Mouse (Mus musculus) embryo, embryonic 9.5 days (tissue): ENCODE data around the gene Slc43a3.

Experiments
- DNase-seq: peaks from one replicate; pipeline ENCODE4 v3.0.0-alpha.2; 2017; ENCODE audit errors: extremely low spot score

Slc43a3 gene

GRCm38 (mm10) chr2:84937491-84938150, 1.2 kb downstream of the Slc43a3 start:
- DNase-seq, result no peak

- no peak for DNase-seq
These were observed 2.0 kb downstream of the Slc43a3 start for GRCm38 (mm10) chr2:84938249-84938946.

- no peak for DNase-seq
These were observed 2.9 kb downstream of the Slc43a3 start for GRCm38 (mm10) chr2:84939306-84939705.

DNA sequence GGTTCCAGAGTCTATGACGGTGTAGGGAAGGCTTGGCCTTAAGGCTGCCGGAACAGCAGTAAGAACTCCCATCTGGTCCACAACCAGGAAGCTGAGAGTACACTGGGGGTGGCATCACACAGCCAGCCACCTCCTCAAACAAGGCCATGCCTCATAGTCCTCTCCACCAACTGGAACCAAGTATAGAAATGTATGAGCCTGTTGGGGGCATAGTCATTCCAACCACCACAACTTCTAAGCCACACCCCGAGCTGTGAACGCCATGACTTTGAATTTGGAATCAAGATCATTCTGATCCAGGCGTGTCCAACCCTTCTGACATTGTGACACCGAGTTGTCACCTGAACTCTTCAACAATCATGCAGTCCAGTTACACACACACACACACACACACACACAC, 3.3 kb downstream of the Slc43a3 start:
- no peak for DNase-seq

DNA sequence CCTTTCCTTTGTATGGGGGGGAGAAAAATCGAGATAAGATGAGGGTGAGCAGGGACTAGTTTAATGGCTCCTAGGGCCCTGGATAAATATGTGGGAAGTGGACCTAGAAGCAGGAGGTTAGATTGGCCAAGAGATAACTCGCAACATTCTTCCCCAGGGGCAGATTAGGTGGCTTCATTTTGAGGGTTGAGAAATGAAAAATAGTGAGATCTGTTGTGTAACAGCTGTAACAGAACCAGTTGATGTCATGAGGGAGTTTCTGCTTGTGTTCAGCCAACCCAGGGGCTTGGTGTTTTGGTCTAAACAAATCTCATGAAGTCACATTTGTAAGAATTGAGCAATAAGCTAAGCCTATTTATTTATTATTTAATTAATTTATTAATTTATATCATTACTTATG, 5.0 kb downstream of the Slc43a3 start:
- DNase-seq, result no peak

- no peak for DNase-seq
These were observed 5.4 kb downstream of the Slc43a3 start for GRCm38 (mm10) chr2:84941795-84942194.

DNA sequence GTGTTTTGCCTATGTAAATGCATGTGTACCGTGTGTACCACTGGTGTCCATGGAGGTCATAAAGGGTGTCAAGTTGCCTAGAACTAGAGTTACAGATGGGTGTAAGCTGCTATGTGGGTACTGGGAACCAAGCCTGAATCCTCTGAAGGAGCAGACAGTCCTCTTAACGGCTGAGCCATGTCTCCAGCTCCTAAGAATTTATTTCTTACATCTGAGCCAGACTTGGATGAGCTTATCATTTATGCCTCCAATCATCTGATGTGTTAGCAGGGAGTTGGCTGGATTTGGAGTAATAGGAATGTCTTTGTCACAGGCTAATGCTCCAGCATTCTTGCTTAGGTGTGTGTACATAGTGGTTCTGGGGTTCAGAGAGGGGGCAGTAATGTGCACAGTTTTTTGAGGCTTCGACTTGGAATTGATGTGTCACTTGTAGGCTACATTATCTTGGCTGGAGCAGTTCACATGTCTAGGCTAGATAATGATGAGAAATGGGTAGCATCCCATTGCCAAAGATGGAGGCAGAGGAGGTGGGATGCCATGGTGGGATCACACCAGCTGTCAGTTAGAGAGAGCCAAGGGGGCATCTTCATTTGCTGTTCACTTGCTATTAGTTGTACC, 10.9 kb downstream of the Slc43a3 start:
- DNase-seq, result no peak

GRCm38 (mm10) chr2:84948252-84948651, 11.9 kb downstream of the Slc43a3 start:
- no peak for DNase-seq

DNA sequence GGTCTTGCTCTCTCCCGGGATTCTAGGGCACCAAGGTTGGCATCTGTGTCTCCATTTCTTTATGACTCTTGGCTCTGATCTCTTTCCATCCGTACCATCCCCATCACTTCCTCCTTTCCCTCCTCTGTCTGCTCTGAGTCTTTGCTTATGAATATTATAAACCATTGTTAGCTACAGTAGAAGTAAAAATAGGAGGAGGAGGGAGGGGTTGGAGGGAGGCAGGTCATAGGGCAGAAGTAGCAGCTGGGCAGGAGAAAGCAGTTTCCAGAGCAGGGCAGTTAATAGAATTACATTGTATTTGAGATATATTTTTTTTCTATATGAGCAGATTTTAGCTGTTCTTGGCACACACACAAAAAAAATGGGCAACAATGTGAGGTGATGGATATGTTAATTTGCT, 12.3 kb downstream of the Slc43a3 start:
- DNase-seq, result no peak

- DNase-seq, result no peak
These were observed 14.6 kb downstream of the Slc43a3 start for GRCm38 (mm10) chr2:84951027-84951426.

DNA sequence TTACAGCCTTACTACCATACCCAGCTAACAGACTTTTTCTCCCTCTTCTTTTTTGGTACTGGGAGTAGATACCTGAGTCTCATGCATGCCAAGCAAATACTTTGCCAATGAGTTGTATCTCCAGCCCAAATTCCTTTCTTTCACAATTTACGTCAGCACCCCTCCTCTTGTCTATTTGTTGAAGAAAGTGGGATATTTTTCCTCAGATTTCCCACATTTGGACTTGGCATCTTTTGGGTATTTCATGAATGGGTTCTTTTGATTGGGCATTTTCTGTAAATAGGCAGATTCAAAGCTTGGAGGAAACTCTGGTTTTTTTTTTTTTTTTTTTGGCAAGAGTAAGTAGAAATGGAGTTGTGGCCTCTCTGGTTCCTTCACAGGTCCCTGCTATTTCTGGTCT, 15.9 kb downstream of the Slc43a3 start:
- no peak for DNase-seq

- no peak for DNase-seq
These were observed 16.3 kb downstream of the Slc43a3 start for GRCm38 (mm10) chr2:84952693-84953092.

- DNase-seq, result no peak
These were observed 19.1 kb downstream of the Slc43a3 start for GRCm38 (mm10) chr2:84955435-84955834.

GRCm38 (mm10) chr2:84956274-84956673, 19.9 kb downstream of the Slc43a3 start:
- peak; percentile 53 for DNase-seq

- no peak for DNase-seq
These were observed 22.3 kb downstream of the Slc43a3 start for GRCm38 (mm10) chr2:84958588-84959264.

DNA sequence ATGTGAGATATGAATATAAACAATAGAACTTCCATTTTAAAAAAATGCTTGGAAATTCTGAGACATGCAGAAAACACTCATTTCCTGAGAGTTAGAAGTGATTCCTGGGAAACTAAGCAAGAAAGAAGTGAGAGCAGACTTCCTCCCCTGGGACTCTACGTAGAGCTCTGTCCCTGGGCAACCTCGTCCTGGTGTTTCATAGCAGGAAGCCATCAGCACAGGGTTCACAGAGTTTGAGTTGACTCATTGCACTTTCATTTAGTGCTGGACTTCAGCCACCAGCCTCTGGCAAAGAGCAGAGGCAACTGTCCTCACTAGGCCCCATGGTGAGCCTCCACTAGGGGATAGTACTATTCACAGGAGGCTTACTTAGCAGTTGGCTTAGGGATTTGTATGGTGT, 24.9 kb downstream of the Slc43a3 start:
- DNase-seq, result no peak

DNA sequence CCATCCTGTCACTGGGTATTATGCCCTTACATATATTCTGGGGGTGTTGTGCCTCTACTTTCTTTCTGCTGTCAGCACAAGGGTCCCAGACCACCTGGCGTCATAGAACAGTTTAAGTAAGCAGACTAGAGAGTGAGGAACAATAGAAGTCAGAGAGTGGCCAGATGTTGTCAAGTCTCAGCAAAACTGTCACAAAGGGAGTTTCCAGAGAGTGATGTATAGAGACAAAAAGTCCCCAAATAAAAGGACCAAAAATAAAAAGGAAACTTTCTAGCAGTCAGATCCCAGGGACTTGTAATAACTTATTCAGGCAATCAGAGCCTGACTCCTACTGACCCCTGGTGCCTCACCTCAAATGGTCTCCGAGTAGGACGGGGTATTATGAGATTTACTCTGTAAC, 25.5 kb downstream of the Slc43a3 start:
- no peak for DNase-seq

DNA sequence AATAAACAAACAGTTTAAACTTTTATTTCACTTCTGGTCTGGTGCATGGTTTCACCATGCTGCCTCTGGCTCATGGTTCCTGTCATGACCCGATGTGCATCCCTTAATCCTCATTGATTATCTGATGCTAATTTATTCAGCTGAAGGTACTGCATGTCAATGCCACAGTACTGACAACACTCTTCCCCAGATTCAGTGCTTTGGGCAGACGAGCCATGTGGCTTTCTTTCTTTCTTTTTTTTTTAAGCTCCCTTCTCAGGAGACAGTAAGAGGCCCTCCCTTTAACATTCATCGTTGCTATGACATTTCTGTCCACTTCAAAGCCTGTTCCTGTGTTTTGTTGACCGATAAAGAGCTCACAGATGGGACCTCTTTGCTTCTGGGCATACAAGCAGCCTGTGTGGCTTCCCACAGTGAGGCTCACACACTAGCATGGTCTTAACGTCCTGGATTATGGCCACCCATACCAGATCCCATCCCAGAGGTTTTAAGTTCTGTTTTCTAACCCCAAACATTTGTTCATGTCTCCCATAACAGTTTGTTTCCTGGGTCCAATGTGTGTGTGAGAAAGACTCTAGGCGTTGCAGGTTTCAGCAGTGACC, 26.6 kb downstream of the Slc43a3 start:
- DNase-seq, result no peak

GRCm38 (mm10) chr2:84964111-84964801, 27.9 kb downstream of the Slc43a3 start:
- DNase-seq, result no peak

GRCm38 (mm10) chr2:84967318-84967991, 31.1 kb downstream of the Slc43a3 start:
- no peak for DNase-seq

DNA sequence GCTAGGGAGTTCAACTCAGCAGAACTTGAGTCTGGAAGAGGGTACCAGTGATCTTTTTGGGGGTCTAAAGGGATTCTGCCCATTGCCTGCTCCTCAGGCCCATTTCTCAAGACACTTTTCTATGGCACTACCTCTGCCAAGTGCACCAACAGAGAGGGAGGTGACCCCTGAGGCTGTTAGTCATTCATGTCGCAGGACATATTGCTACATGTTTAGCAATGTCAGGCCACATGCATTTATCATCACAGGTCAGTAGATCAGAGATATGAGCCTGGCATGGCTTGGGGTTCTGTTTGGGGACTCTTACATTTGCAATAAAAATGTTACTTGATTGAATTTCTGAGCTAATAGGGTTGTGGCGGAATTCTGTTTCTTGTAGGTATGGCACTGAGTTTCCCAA, 39.2 kb downstream of the Slc43a3 start:
- DNase-seq, result no peak
